Mouse (Mus musculus) embryonic fibroblast, embryonic 13.5 days (primary cell): ENCODE results near the gene Lrrn4.

ENCODE experiments used
- CTCF ChIP-seq: IDR thresholded peaks from 2 replicates; pipeline ENCODE4 v1.5.1; 2011; ENCODE audit warnings: mild to moderate bottlenecking, control low read depth, low read length, moderate library complexity, borderline replicate concordance; ENCODE audit not compliant: insufficient read depth
- POLR2A ChIP-seq: IDR thresholded peaks from 2 replicates; pipeline ENCODE4 v1.6.1; 2011; ENCODE audit warnings: low read depth, mild to moderate bottlenecking, control low read depth, low read length, moderate library complexity

DNA sequence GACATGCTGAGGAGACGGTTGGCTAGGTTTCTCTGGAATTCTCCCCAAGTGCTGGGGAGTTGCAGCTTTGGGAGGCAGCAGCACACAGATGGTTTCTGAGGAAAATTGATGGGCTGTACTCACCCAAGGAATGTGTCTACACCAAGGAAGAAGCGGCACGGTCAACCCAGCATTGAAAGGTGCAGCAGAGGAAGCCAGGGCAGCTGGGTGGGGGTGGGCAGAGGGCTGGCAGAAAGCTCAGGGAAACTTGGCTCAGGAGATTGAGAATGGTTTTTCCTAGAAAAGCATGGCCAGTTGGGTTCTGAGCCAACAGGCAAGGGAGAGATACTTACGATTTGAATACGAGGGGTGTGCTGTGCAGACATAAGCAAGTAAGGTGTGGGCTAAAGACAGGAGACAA is 13.1 kb upstream of the Lrrn4 start:
- no peak for TF ChIP-seq POLR2A
- TF ChIP-seq CTCF = no peak
